Comparison of ENCODE assay signal across 8 mouse cellular contexts in genomic region chr11:86874666-86875295, GRCm38 (mm10).
DNase-seq lines count a peak whose midpoint lies in the region; ATAC-seq and TF ChIP-seq lines count a peak whose summit lies in the region.

No protein-coding gene starts in this region.

- no peaks in the 10 kb centered on the region for H3K27me3 ChIP-seq in heart, embryonic 10.5 days (ENCODE audit: insufficient read depth, poor library complexity, severe bottlenecking)
- H3K27me3 ChIP-seq in lung, embryonic 14.5 days (ENCODE audit: insufficient read depth, low read length) = no peaks in the 10 kb centered on the region

- 59% methylated on average over 12 of the region's 12 CpGs for whole genome bisulfite sequencing in heart, embryonic 10.5 days
- 44% methylated on average over 12 of the region's 12 CpGs for WGBS in lung, embryonic 14.5 days

- H3K4me2 ChIP-seq in lung, embryonic 14.5 days = no peak overlapping the region

- TF ChIP-seq CTCF in lung, embryonic 14.5 days (IDR thresholded peaks at IDR 0.05; ENCODE audit: low read depth) = peak; percentile 64

- intact Hi-C loops in heart, postnatal 36 days (cut with DNase I) = no loop called here

- no peaks in the 10 kb centered on the region for H3K36me3 ChIP-seq in heart, embryonic 10.5 days
- H3K36me3 ChIP-seq in lung, embryonic 14.5 days (ENCODE audit: insufficient read depth) = no peaks in the 10 kb centered on the region

- peak; percentile 35; the same call in 1 of the 2 replicates for ATAC-seq in lung, embryonic 14.5 days (ENCODE audit: insufficient read depth)

- no peak for DNase-seq in heart, embryonic 10.5 days (ENCODE audit: low spot score)
- no peak for DNase-seq in heart, postnatal 36 days
- DNase-seq in ES-CJ7 (ENCODE audit: low read depth, low spot score) = peak; percentile 76
- DNase-seq in cerebellum, postnatal 36 days = peak; percentile 58 to 62
- DNase-seq in lung, embryonic 14.5 days = peak; percentile 59
- no peak for DNase-seq in natural killer cell, adult 2 months (ENCODE audit: low spot score in 2 of 2)
- no peak for DNase-seq in urinary bladder, postnatal 10 days (ENCODE audit: low spot score)
- DNase-seq in heart, adult 9 months (ENCODE audit: low spot score in 2 of 2) = no peak

- peaks cover 53% of the 10 kb centered on the region for H3K4me1 ChIP-seq in heart, embryonic 10.5 days
- no peaks in the 10 kb centered on the region for H3K4me1 ChIP-seq in lung, embryonic 14.5 days (ENCODE audit: insufficient read depth)

- no peak overlapping the region for H3K4me3 ChIP-seq in heart, embryonic 10.5 days
- no peak overlapping the region for H3K4me3 ChIP-seq in lung, embryonic 14.5 days (ENCODE audit: low read depth, low read length)

- peak overlapping the region; percentile 67; the same call in 1 of the 2 replicates for H3K27ac ChIP-seq in heart, embryonic 10.5 days
- H3K27ac ChIP-seq in lung, embryonic 14.5 days (ENCODE audit: low read depth) = no peak overlapping the region

- no peak overlapping the region for H3K9ac ChIP-seq in lung, embryonic 14.5 days

- no peaks in the 10 kb centered on the region for H3K9me3 ChIP-seq in heart, embryonic 10.5 days
- H3K9me3 ChIP-seq in lung, embryonic 14.5 days (ENCODE audit: low read depth, low read length) = no peaks in the 10 kb centered on the region

Comparison
In these comparisons a context has a peak if more than half of its experiments do, and no peak if none do; other contexts are left out.
1. DNase-seq: peak in ES-CJ7 (single experiment), cerebellum, postnatal 36 days (2 of 2) and lung, embryonic 14.5 days (single experiment); none in heart, embryonic 10.5 days (single experiment), heart, postnatal 36 days (0 of 2), natural killer cell, adult 2 months (0 of 2), urinary bladder, postnatal 10 days (single experiment) and heart, adult 9 months (0 of 2).